Mouse (Mus musculus) T-helper 17 cell (primary cell): ENCODE measurements around the gene Ubtfl1.
"Not testable (repeated sequence)": the region's sequence is repeated elsewhere in the genome, so short reads cannot be mapped to it uniquely, and the experiment has no call there.

ENCODE experiments used
- in situ Hi-C, 2 experiments: fragments of 300-600 bp; cut with MboI, MseI; formaldehyde crosslinking; loops; 1 replicate in 1 of 2; 2 replicates in 1 of 2; pipeline ENCODE4 v1.15.1; 2025; ENCODE audit warnings: high pct_unique_total_duplicates in 2 of 2

The Ubtfl1 gene

GRCm38 (mm10) chr9:18404118-18404517 lies at the start of gene Ubtfl1:
Ubtfl1 (plus strand) TSS chr9:18404418.
- in situ Hi-C loops, result no loop called here

- in situ Hi-C loops, result not testable (repeated sequence)
These were observed 31.2 kb upstream of the Ubtfl1 start for GRCm38 (mm10) chr9:18373026-18373425.

- in situ Hi-C loops, result no loop called here
These were observed 18.4 kb upstream of the Ubtfl1 start for GRCm38 (mm10) chr9:18385782-18386181.

- in situ Hi-C loops, result no loop called here
These were observed 4.6 kb upstream of the Ubtfl1 start for GRCm38 (mm10) chr9:18399629-18400028.

GRCm38 (mm10) chr9:18402895-18403294 lies 1.3 kb upstream of the Ubtfl1 start, which contains the start of gene Naalad2:
Naalad2 (minus strand) TSS chr9:18402995.
- in situ Hi-C loops, result not testable (repeated sequence)

- in situ Hi-C loops, result not testable (repeated sequence)
These were observed 8.2 kb downstream of the Ubtfl1 start for GRCm38 (mm10) chr9:18412371-18412770.

- in situ Hi-C loops, result no loop called here
These were observed 26.1 kb downstream of the Ubtfl1 start, which contains the start of gene Mbd3l2 for GRCm38 (mm10) chr9:18430354-18430753. Mbd3l2 (plus strand) TSS chr9:18430654.

GRCm38 (mm10) chr9:18431687-18432086 lies 27.5 kb downstream of the Ubtfl1 start:
- in situ Hi-C loops, result no loop called here

GRCm38 (mm10) chr9:18456520-18456919 lies 52.3 kb downstream of the Ubtfl1 start:
- in situ Hi-C loops, result loop anchor here in 1 of 2 experiments (25.0 kb wide), 1 partner anchor 1156 kb away; the partner anchor contains the start of gene Zfp317
